Mouse (Mus musculus): ENCODE results near the gene Tnfsf10.

Tnfsf10 gene

DNA sequence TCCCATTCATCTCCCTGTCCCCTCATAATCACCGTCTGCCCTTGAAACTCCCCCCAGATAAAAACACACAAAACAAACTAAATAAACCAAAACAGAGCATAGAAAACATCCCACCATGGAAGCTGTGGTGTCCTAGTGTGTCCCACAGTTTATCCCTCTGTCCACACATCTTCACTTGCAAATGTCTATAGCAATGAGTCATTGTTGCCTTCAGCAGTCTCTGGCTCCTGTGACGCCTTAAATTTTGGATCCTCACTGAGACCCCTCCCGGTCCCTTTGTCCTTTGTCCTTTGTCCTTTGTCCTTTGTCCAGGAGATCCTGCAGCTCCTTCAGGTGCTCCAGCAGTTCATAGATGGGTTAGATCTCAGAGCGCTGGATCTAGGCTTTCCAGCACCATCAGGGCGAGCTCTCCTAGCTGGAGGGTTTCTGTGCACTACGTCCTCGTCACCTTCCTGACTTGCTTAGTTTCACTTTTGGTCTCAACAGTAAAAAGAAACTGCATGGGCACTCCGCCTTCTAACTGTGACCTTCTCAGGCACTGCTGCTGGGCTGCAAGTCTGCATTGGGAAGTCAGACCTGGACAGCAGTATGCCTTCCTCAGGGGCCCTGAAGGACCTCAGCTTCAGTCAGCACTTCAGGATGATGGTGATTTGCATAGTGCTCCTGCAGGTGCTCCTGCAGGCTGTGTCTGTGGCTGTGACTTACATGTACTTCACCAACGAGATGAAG, at the start of gene Tnfsf10:
TSS of gene Tnfsf10 (plus strand) at position 470 of the 729 bp plus-strand sequence.
- DNase-seq, result peak; percentile 97

GRCm38 (mm10) chr3:27267327-27267726, 49.5 kb upstream of the Tnfsf10 start:
- peak; percentile 95 for DNase-seq

DNA sequence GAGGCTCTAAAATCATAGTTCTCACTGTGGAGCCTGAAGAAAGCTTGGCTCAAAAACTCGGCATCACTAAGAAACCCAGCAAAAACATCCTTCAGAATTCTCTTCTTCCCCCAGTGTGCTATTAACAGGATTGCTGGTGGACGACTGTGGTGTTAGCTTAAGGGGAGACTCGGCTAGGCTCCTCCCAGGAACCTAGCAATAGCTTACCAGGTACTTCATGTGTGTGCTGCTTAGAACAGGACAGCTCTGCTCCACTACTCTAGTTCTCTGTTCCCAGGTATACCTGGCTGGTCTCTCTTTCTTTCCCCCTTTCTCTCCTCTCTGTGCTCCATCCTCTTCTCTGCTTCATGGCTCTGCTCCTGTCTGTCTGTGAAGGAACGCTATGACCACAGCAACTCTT, 48.9 kb upstream of the Tnfsf10 start:
- DNase-seq, result no peak

DNA sequence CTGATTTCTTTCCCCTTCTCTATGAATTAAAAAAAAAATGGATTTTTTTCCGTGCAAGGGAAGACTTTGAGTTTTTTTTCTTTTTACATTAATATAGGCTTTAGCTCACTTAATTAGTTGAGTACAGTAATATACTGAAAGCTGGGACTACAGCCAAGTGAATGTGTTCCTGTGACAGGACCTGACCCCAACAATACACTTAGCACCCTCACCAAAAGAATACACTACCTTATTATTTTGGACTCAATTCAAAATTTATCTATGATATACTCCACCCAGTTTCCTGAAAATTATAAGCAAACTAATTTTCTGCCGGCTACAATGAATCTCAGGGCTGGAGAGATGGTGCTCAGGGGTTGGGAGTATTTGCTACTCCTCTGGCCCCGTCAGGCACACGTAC, 47.7 kb upstream of the Tnfsf10 start:
- DNase-seq, result peak; percentile 33

DNA sequence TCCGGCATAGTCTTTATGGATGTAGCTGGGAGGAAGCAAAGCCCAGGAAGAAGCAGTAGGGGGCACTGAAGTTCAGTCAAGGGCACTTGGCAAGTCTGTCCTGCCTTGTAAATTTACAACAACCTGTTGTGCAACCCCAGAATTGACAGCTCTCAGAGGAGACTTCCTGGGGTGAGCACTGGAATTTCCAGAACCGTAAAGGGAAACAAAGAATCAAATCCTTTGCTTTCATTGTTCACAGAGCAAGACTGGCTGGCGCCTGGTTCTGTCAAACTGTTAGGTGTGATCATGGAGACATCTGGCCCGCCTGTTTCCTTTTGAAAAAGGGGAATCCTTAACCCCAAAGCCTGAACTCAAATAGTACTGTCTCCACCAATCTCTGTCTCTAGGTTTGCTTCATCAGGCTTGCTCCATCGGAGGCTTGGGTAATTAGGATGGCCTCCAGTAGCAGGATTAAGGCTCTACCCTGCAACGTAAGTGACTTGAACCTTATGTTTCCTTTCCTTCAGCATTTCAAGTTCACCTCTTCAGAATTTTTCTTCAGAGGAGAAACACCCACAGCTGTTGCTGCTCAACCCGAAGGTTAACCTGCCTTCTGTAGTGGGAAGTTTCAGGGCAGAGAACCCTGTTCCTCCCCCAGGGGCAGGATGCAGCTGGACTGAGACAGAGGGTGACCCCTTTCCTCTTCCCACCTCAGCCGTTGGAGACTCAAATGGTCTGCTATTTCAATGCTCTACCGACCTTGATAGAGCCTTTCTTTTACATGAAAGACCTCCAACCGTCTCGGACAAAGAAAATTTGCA, 46.5 kb upstream of the Tnfsf10 start:
- DNase-seq, result peak; percentile 98

DNA sequence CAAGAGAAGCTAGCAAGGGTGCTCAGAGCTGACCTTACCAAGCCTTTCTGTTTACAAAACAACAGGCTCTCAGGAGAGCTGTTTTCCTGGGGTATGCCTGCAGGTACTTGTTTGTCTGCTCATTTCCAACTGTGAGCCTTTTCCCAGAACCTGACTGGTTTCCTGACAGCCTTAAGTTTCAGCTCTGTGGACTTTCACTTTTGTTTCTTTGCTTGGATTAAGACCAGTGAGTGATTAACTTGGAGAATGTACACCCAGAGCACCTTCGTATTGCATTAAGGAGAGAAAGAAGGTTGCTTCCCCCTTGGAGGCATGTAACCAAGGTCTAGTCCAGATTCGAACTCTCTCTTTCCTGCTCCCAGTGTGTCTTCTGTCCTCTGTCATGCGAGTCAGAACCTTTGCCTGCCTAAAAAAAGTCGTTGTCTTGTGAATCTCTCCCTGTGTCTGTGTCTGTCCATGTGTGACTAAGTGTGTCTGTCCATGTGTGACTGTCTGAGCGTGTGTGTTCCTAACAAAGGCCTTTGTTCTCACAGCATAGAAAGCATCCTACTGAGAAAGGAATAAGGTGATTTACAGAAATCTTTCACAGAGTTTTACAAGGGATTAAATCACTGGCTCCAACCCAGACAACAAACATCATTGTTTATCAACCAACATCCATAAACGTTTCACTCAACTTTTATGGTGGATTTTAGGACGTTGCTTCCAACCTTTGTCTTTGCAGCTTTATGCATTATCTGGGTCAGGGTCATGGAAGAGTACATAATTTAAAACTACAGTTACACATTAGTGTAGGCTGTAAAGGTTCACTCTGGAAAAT, 43.7 kb upstream of the Tnfsf10 start:
- peak; percentile 88 for DNase-seq

DNA sequence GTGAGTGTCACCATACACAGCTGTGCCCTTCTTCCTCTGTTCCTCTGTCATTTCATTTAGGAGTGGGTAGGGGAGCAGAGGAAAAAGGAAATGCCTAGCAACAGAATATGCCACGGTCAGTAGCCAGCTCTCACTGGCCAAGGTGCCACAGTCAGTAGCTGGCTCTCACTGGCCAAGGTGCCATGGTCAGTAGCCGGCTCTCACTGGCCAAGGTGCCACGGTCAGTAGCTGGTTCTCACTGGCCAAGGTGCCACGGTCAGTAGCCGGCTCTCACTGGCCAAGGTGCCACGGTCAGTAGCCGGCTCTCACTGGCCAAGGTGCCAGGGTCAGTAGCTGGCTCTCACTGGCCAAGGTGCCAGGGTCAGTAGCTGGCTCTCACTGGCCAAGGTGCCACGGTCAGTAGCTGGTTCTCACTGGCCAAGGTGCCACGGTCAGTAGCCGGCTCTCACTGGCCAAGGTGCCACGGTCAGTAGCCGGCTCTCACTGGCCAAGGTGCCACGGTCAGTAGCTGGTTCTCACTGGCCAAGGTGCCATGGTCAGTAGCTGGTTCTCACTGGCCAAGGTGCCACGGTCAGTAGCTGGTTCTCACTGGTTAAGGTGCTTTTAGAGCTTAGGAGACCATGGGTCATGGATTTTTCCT, 37.4 kb upstream of the Tnfsf10 start:
- peak; percentile 83 for DNase-seq

GRCm38 (mm10) chr3:27280280-27280749, 36.5 kb upstream of the Tnfsf10 start:
- DNase-seq, result peak; percentile 98

DNA sequence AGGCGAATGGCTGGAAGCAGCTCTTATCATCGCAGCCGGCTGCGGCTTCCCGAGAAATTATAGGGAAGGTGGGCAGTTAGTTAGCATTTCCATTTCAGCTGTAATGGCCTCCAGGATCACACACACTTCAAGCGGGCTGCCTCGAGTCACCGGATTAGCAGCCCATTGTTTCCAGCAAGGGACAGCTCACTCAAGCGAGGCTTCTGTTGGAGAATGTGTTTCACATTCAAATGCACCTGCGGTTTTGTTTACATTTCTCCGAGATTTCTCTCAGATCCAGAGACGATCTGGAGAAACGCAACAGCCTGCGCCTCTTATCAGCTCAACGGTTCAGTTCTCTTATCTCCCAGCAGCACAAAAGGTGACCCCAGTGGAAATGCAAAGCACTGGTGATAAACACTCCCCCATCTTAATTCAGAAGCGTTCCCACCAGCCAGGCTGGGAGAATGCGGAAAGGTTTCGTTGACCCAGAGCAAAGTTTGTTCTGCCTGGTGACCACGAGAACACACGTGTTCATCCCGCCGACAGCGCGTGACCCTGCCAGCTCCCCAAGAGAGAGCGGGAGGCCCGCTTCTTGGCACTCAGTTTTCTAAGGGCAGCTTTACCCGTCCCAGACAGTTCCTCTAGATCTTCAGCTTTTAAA, 33.6 kb upstream of the Tnfsf10 start:
- peak; percentile 96 for DNase-seq

GRCm38 (mm10) chr3:27283796-27284195, 33.0 kb upstream of the Tnfsf10 start:
- peak; percentile 6 for DNase-seq

- DNase-seq, result peak; percentile 27
These were observed 32.6 kb upstream of the Tnfsf10 start for GRCm38 (mm10) chr3:27284227-27284626.

DNA sequence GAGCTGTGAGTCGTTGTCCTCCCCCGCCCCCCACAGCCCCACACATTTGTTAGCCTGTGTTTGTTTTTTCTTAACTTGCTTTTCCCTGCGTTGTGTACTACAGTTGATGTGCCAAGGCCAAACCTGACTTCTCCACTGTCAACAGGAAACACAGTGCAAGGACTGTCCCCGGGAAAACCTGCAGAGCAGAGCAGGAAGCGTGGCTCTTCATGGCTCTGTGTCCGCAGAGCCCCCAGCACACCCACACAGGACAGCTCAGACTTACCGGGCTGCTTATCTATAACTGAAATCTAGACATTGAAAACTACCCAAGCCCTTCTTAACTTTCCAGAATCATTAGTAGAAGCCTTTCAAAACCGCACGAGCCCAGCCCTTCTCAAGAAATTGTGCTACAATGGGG, 31.8 kb upstream of the Tnfsf10 start:
- peak; percentile 94 for DNase-seq

- DNase-seq, result peak; percentile 79
These were observed 28.5 kb upstream of the Tnfsf10 start for GRCm38 (mm10) chr3:27288301-27288700.

DNA sequence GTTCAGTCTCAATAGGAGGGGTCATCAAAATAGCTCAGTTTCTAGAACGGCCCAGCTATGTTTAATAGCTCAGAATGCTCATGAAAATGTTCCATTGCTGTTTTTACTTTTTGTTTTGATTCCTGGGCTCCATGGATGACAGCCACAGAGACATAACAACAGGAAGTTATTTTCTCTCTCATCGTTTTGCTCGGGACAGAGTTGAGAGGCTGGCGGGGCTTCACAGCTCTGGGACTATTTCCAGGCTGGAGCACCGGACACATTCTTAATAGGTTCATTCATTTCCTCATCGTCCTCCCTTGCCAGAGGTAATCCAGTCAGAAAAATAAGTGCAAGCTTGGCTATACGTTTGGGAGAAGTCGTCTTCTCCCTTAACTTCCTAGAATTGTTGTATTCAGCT, 27.9 kb upstream of the Tnfsf10 start:
- peak; percentile 94 for DNase-seq

- peak; percentile 61 for DNase-seq
These were observed 26.5 kb upstream of the Tnfsf10 start for GRCm38 (mm10) chr3:27290285-27290684.

GRCm38 (mm10) chr3:27290945-27291344, 25.9 kb upstream of the Tnfsf10 start:
- peak; percentile 88 for DNase-seq

GRCm38 (mm10) chr3:27291411-27291810, 25.4 kb upstream of the Tnfsf10 start:
- DNase-seq, result peak; percentile 92

DNA sequence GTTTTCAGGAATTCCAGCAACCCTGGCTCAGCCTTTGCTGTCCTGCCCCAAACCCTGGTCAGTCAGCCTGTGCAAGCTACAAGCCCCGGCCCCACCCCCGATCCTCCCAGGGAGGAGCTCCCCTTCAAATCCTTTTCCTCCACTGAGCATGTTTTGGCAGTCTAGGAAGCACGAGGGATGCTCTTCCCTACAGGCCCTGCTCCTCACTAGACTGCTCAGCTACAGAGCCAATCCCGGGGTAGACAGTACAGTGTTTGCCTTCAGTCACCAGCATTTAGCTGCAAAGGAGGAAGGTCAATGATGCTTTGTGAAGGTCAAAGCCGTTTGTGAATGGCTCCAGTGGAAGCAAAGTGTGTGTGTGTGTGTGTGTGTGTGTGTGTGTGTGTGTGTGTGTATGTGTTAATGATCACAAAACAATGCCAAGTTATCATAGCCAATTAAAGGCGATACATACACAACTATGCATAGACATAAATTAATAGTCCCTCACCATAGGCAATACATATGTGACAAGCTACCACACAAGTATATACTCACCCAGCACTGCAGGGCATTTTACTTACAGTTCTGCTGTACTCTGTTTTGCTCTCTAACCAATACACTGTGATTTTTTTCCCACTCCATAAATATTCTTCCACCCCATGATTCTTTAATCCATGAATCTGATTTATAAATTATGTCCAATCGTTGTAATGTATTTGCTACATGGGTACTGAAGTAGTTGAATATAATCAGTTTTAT, 23.0 kb upstream of the Tnfsf10 start:
- DNase-seq, result peak; percentile 64

- peak; percentile 41 for DNase-seq
These were observed 16.4 kb upstream of the Tnfsf10 start for GRCm38 (mm10) chr3:27300451-27300850.

DNA sequence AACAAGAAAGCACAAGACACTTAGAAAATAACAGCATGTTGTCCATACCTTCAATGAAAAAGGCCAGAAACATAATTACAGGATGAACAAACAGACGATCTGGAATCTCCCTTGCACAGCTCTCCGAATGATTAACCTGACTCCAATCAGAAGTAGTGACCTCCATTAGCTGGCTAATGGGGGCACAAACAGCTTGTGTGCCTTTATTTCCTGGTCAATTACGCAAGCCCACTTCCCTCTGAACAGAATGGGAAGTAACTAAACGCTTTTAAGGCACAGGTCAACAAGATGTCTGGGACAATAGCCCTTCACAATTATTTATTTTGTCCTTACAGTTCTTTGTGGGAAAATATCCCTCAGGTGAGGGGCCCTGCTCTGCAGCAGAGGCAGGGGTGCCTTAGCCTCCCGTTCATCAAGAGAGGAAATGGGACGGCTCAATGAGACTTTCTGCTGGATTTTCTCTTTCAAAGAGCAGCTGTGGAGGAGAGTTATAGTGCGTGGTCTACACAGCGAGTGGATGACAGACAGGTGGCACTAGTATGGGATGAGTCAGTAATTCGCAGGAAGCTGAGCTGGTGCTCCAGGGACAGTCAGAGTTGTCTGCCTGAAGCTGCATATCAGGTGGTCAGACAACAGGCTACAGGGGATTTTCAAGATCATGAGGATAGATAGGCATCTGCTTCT, 14.3 kb upstream of the Tnfsf10 start:
- DNase-seq, result peak; percentile 80

GRCm38 (mm10) chr3:27306815-27307214, 10.0 kb upstream of the Tnfsf10 start:
- DNase-seq, result peak; percentile 61
